Mouse (Mus musculus) MEL (cell line): ENCODE measurements around the gene Col4a2. TPM values are rescaled to one million over a fixed set of nuclear protein-coding genes. Genes with fewer than 3 reads are reported as not detected.

Source experiments
- DNase-seq: peaks from one replicate; pipeline ENCODE4 v3.0.0; 2011; ENCODE audit warnings: low read depth, low spot score
- H3K27ac ChIP-seq: 2 replicates; pipeline ENCODE4 v1.5.1; 2012; ENCODE audit warnings: low read depth, mild to moderate bottlenecking, control low read depth, low read length, moderate library complexity; ENCODE audit not compliant: control insufficient read depth
- H3K27me3 ChIP-seq, 2 experiments: fragments of 150-350 bp in 1 of 2; sonication (generic) in 1 of 2; 2 replicates each; pipeline ENCODE4 v1.6.1; 2012; ENCODE audit warnings: low read length in 2 of 2, mild to moderate bottlenecking in 2 of 2, improper control_type of control experiment in 1 of 2, moderate library complexity in 1 of 2; ENCODE audit not compliant: insufficient read depth in 2 of 2, control insufficient read depth in 1 of 2
- H3K36me3 ChIP-seq, 2 experiments: 2 replicates each; pipeline ENCODE4 v1.6.1; 2012 to 2014; ENCODE audit warnings: low read length in 2 of 2, improper control_type of control experiment in 1 of 2, inconsistent platforms in 1 of 2, mild to moderate bottlenecking in 1 of 2; ENCODE audit not compliant: insufficient read depth in 2 of 2, control insufficient read depth in 1 of 2
- H3K4me1 ChIP-seq, 2 experiments: fragments of 150-350 bp in 1 of 2; sonication (generic) in 1 of 2; 2 replicates each; pipeline ENCODE4 v1.6.1; 2012; ENCODE audit warnings: low read length in 2 of 2, improper control_type of control experiment in 1 of 2, mild to moderate bottlenecking in 1 of 2; ENCODE audit not compliant: insufficient read depth in 2 of 2, control insufficient read depth in 1 of 2
- H3K4me3 ChIP-seq, 2 experiments: fragments of 150-350 bp in 1 of 2; sonication (generic) in 1 of 2; 2 replicates each; pipeline ENCODE4 v1.5.1; 2012; ENCODE audit warnings: low read depth in 2 of 2, low read length in 2 of 2, mild to moderate bottlenecking in 2 of 2, moderate library complexity in 2 of 2, control low read depth in 1 of 2, improper control_type of control experiment in 1 of 2; ENCODE audit not compliant: control insufficient read depth in 1 of 2, insufficient read depth in 1 of 2
- H3K79me2 ChIP-seq: 2 replicates; pipeline ENCODE4 v1.6.1; 2012; ENCODE audit warnings: mild to moderate bottlenecking, low read length, moderate library complexity; ENCODE audit not compliant: control insufficient read depth, poor library complexity, insufficient read depth
- H3K9ac ChIP-seq: 2 replicates; pipeline ENCODE4 v1.6.1; 2012; ENCODE audit warnings: low read depth, mild to moderate bottlenecking, control low read depth, low read length, moderate library complexity; ENCODE audit not compliant: control insufficient read depth, poor library complexity, severe bottlenecking
- H3K9me3 ChIP-seq: fragments of 150-350 bp; sonication (generic); replicated peaks from 2 replicates; pipeline ENCODE4 v1.6.1; 2012; ENCODE audit warnings: mild to moderate bottlenecking, low read length, improper control_type of control experiment, moderate library complexity; ENCODE audit not compliant: insufficient read depth
- BHLHE40 ChIP-seq: IDR thresholded peaks from 2 replicates; pipeline ENCODE4 v1.6.1; 2012; ENCODE audit warnings: low read depth, mild to moderate bottlenecking, inconsistent platforms, low read length, improper control_type of control experiment, borderline replicate concordance
- CHD1 ChIP-seq: IDR thresholded peaks from 2 replicates; pipeline ENCODE4 v1.6.1; 2012; ENCODE audit warnings: low read depth, mild to moderate bottlenecking, inconsistent platforms, low read length, improper control_type of control experiment
- CTCF ChIP-seq, 3 experiments: IDR thresholded peaks in 2 of 3; conservative IDR thresholded peaks in 1 of 3; 2 replicates each; pipeline ENCODE4 v1.5.1; 2011 to 2012; ENCODE audit warnings: low read length in 3 of 3, low read depth in 2 of 3, mild to moderate bottlenecking in 2 of 3, improper control_type of control experiment in 1 of 3, inconsistent platforms in 1 of 3, mixed read lengths in 1 of 3, moderate library complexity in 1 of 3; ENCODE audit not compliant: control insufficient read depth in 1 of 3, insufficient read depth in 1 of 3, poor library complexity in 1 of 3, severe bottlenecking in 1 of 3
- GATA1 ChIP-seq: IDR thresholded peaks from 2 replicates; pipeline ENCODE4 v1.6.1; 2011; ENCODE audit warnings: low read depth, low read length, improper control_type of control experiment
- KAT2A ChIP-seq: conservative IDR thresholded peaks from 2 replicates; pipeline ENCODE4 v1.6.1; 2012; ENCODE audit warnings: low read depth, low read length, improper control_type of control experiment, inconsistent platforms
- MAX ChIP-seq: IDR thresholded peaks from 2 replicates; pipeline ENCODE4 v1.6.1; 2011; ENCODE audit warnings: low read length, improper control_type of control experiment
- MAZ ChIP-seq: IDR thresholded peaks from 2 replicates; pipeline ENCODE4 v1.6.1; 2012; ENCODE audit warnings: low read depth, mild to moderate bottlenecking, inconsistent platforms, low read length, improper control_type of control experiment
- MEF2A ChIP-seq: IDR thresholded peaks from 2 replicates; pipeline ENCODE4 v1.6.1; 2014; ENCODE audit warnings: low read depth, mild to moderate bottlenecking, inconsistent platforms, low read length, improper control_type of control experiment; ENCODE audit not compliant: poor library complexity, insufficient replicate concordance, severe bottlenecking; ENCODE audit errors: extremely low read depth
- MXI1 ChIP-seq: IDR thresholded peaks from 2 replicates; pipeline ENCODE4 v1.6.1; 2011; ENCODE audit warnings: mild to moderate bottlenecking, low read depth, low read length, improper control_type of control experiment
- MYB ChIP-seq: IDR thresholded peaks from 2 replicates; pipeline ENCODE4 v1.6.1; 2011; ENCODE audit warnings: mild to moderate bottlenecking, low read depth, low read length, improper control_type of control experiment
- NRF1 ChIP-seq: IDR thresholded peaks from 2 replicates; pipeline ENCODE4 v1.6.1; 2014; ENCODE audit warnings: low read depth, mild to moderate bottlenecking, inconsistent platforms, low read length, improper control_type of control experiment, moderate library complexity; ENCODE audit not compliant: poor library complexity, insufficient read depth, severe bottlenecking
- POLR2A ChIP-seq, 2 experiments: IDR thresholded peaks; 2 replicates each; pipeline ENCODE4 v1.6.1; 2011 to 2012; ENCODE audit warnings: low read length in 2 of 2, mild to moderate bottlenecking in 2 of 2, control low read depth in 1 of 2, improper control_type of control experiment in 1 of 2, low read depth in 1 of 2, moderate library complexity in 1 of 2; ENCODE audit not compliant: control insufficient read depth in 1 of 2, insufficient read depth in 1 of 2, poor library complexity in 1 of 2
- POLR2AphosphoS5 ChIP-seq: IDR thresholded peaks from 2 replicates; pipeline ENCODE4 v1.6.1; 2012; ENCODE audit warnings: low read depth, borderline replicate concordance, mild to moderate bottlenecking, inconsistent platforms, low read length, moderate library complexity, mixed read lengths
- RCOR1 ChIP-seq: IDR thresholded peaks from 2 replicates; pipeline ENCODE4 v1.6.1; 2012; ENCODE audit warnings: low read depth, mild to moderate bottlenecking, inconsistent platforms, low read length, improper control_type of control experiment
- TAL1 ChIP-seq: IDR thresholded peaks from 2 replicates; pipeline ENCODE4 v1.6.1; 2012; ENCODE audit warnings: mild to moderate bottlenecking, inconsistent platforms, low read length, moderate library complexity, mixed read lengths
- TBP ChIP-seq: IDR thresholded peaks from 2 replicates; pipeline ENCODE4 v1.8.0; 2011; ENCODE audit warnings: low read depth, low read length, improper control_type of control experiment
- TCF12 ChIP-seq: IDR thresholded peaks from 2 replicates; pipeline ENCODE4 v1.6.1; 2014; ENCODE audit warnings: low read depth, mild to moderate bottlenecking, inconsistent platforms, low read length, improper control_type of control experiment, moderate library complexity
- UBTF ChIP-seq: IDR thresholded peaks from 2 replicates; pipeline ENCODE4 v1.6.1; 2012; ENCODE audit warnings: low read depth, mild to moderate bottlenecking, inconsistent platforms, low read length, improper control_type of control experiment, moderate library complexity, borderline replicate concordance; ENCODE audit not compliant: insufficient read depth
- ZC3H11A ChIP-seq: IDR thresholded peaks from 2 replicates; pipeline ENCODE4 v1.6.1; 2012; ENCODE audit warnings: low read depth, mild to moderate bottlenecking, inconsistent platforms, low read length, improper control_type of control experiment
- ZNF384 ChIP-seq: IDR thresholded peaks from 2 replicates; pipeline ENCODE4 v1.6.1; 2012; ENCODE audit warnings: low read depth, mild to moderate bottlenecking, inconsistent platforms, low read length, improper control_type of control experiment
- polyA plus RNA-seq, 2 experiments: library from polyadenylated mRNA; stranded (reverse) in 1 of 2; unstranded in 1 of 2; fragments of >175 nt in 1 of 2; fragments of >200 nt in 1 of 2; gene quantifications; 2 replicates each; pipeline versions ENCODE4 v1.2.1 to v1.2.4; 2012; ENCODE audit warnings: low replicate concordance in 2 of 2, low read depth in 1 of 2; ENCODE audit not compliant: insufficient read length in 2 of 2, insufficient read depth in 1 of 2, missing spikeins in 1 of 2
- total RNA-seq: library from RNA; depleted of rRNA; stranded (reverse); fragments of 300-350 nt; gene quantifications from 2 replicates; pipeline ENCODE4 v1.2.3, GENCODE M21; 2012

Col4a2 gene
- total and polyA plus RNA-seq, 3 experiments, result 0.04 to 0.81 TPM; not detected in 1

DNA sequence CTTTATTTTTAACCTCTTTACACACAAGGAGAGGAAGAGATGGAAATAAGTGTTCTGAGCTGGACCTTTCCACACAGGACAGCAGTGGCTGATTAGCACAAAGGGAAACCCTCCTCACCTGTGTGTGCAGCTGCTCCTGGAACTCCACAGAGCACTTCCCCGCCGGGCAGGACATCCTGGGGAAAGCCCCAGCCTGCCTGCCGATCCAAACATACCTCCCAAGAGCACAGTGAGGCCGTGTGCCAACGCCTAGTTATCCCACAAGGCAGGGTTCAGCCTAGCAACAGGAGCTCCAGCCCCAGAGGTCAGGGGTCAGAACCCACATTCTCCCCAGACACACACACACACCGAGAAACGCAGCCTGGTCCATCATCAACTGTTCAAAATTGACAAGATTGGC is 83.5 kb downstream of the Col4a2 start:
- Histone ChIP-seq H3K4me1 (peaks cover 0 to 8% of the 10 kb centered on the region in 2 experiments; a peak in 2 of 4 replicates), H3K27me3 (peaks cover 0 to 1% of the 10 kb centered on the region in 2 experiments; a peak in 1 of 4 replicates), H3K79me2 (no peaks in the 10 kb centered on the region), H3K9me3 (no peaks in the 10 kb centered on the region), H3K27ac (no peak overlapping the region), H3K4me3 (no peak overlapping the region), H3K36me3 (peaks cover 0 to 2% of the 10 kb centered on the region in 2 experiments; a peak in 1 of 4 replicates), H3K9ac (no peak overlapping the region)
- TF ChIP-seq TCF12 (no peak), ZNF384 (no peak), UBTF (no peak), NRF1 (no peak), MAX (no peak), POLR2AphosphoS5 (no peak), BHLHE40 (no peak), KAT2A (no peak), TBP (no peak), MEF2A (no peak), MXI1 (no peak), POLR2A (IDR thresholded peaks at IDR 0.05; ENCODE audit: control insufficient read depth in 1 of 2, insufficient read depth in 1 of 2, low read depth in 1 of 2, low read length in 2 of 2, poor library complexity in 1 of 2) (no peak), ZC3H11A (no peak), RCOR1 (no peak), CTCF (IDR thresholded peaks at IDR 0.05 in 2 of 3, conservative IDR thresholded peaks at IDR 0.05 in 1 of 3; ENCODE audit: control insufficient read depth in 1 of 3, insufficient read depth in 1 of 3, low read depth in 2 of 3, low read length in 3 of 3, poor library complexity in 1 of 3, severe bottlenecking in 1 of 3) (no peak), GATA1 (no peak)
- no peak for DNase-seq

DNA sequence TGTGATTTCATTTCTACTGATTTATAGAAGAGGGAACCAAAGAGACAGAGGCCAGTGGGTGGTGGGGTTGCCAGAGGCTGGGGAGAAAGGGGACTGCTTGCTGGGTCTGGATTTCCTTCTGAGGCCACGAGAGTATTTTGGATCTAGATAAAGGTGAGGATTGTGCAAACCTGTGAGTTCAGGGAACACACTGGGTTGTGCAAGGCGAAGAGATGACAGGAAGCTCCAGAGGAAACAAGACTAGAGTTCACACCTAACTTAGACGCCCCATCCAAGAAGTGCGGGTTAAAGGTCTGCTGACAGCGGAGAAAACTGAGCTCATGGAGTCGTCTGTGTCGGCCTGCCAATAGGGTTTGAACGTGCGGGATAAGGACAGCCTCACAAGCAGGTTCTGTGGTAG is 84.5 kb downstream of the Col4a2 start:
- H3K9ac ChIP-seq, result no peak overlapping the region
- no peaks in the 10 kb centered on the region for H3K79me2 ChIP-seq
- H3K4me1 ChIP-seq, result peaks cover 0 to 8% of the 10 kb centered on the region in 2 experiments; a peak in 2 of 4 replicates
- no peak overlapping the region for H3K27ac ChIP-seq
- peaks cover 0 to 1% of the 10 kb centered on the region in 2 experiments; a peak in 1 of 4 replicates for H3K27me3 ChIP-seq
- no peaks in the 10 kb centered on the region for H3K9me3 ChIP-seq
- TF ChIP-seq MAZ (no peak), TAL1 (no peak), MYB (no peak), CHD1 (no peak)
- H3K36me3 ChIP-seq, result peaks cover 0 to 2% of the 10 kb centered on the region in 2 experiments; a peak in 1 of 4 replicates
- no peak overlapping the region for H3K4me3 ChIP-seq
- no peak for DNase-seq
